Mouse (Mus musculus) hindbrain, postnatal 0 days (tissue): Measurements from ENCODE around the gene Wdr5. TPM values are rescaled to one million over a fixed set of nuclear protein-coding genes. Genes with fewer than 3 reads are reported as not detected.

Source experiments
- ATAC-seq: fragments of 200-750 bp; cut with Nextera tagmentation; 2 replicates; pipeline ENCODE4 v1.8.0; 2017; ENCODE audit warnings: mild to moderate bottlenecking, moderate TSS enrichment, moderate library complexity
- DNase-seq: peaks from one replicate; pipeline ENCODE4 v3.0.0-alpha.2; 2015; ENCODE audit warnings: low spot score
- H3K27ac ChIP-seq: fragments of 300-500 bp; sonication (generic); 2 replicates; pipeline ENCODE4 v1.5.1; 2014; ENCODE audit warnings: mild to moderate bottlenecking
- H3K27me3 ChIP-seq: fragments of 300-500 bp; sonication (generic); 2 replicates; pipeline ENCODE4 v1.6.1; 2014; ENCODE audit warnings: low read length, mixed read lengths; ENCODE audit not compliant: insufficient read depth
- H3K36me3 ChIP-seq: fragments of 300-500 bp; sonication (generic); 2 replicates; pipeline ENCODE4 v1.6.1; 2014; ENCODE audit warnings: low read length, mixed read lengths; ENCODE audit not compliant: insufficient read depth
- H3K4me1 ChIP-seq: fragments of 300-500 bp; sonication (generic); 2 replicates; pipeline ENCODE4 v1.6.1; 2014; ENCODE audit warnings: antibody characterized with exemption, low read length, mixed read lengths; ENCODE audit not compliant: insufficient read depth
- H3K4me2 ChIP-seq: fragments of 300-500 bp; sonication (generic); 2 replicates; pipeline ENCODE4 v1.6.1; 2014; ENCODE audit warnings: low read depth, mild to moderate bottlenecking, low read length, moderate library complexity, mixed read lengths
- H3K4me3 ChIP-seq: fragments of 300-500 bp; sonication (generic); 2 replicates; pipeline ENCODE4 v1.5.1; 2014; ENCODE audit warnings: low read length
- H3K9ac ChIP-seq: fragments of 300-500 bp; sonication (generic); replicated peaks from 2 replicates; pipeline ENCODE4 v1.6.1; 2014; ENCODE audit warnings: mild to moderate bottlenecking, low read length, moderate library complexity, mixed read lengths
- H3K9me3 ChIP-seq: fragments of 300-500 bp; sonication (generic); 2 replicates; pipeline ENCODE4 v1.6.1; 2016; ENCODE audit warnings: low read length, mixed read lengths
- CTCF ChIP-seq: IDR thresholded peaks from 2 replicates; pipeline ENCODE4 v1.5.1; 2016; ENCODE audit warnings: antibody characterized with exemption, control low read depth, low read depth
- WGBS: fragments of 180-500 bp; shearing (Covaris S2); extraction: QIAGEN DNeasy Blood & Tissue Kit; methylation state at CpG from one replicate; pipeline ENCODE4 v1.1.7; 2014; 5-methylcytosine and 5-hydroxymethylcytosine counted together
- polyA plus RNA-seq: library from polyadenylated mRNA; unstranded; fragments of >200 nt; fragmentation: Nextera tagmentation; extraction: Ambion mirVana; gene quantifications from 2 replicates; pipeline ENCODE4 v1.2.1, GENCODE M21; 2015
- total RNA-seq: library from RNA; depleted of rRNA; stranded (reverse); fragments of >200 nt; gene quantifications from 2 replicates; pipeline ENCODE4 v1.2.3, GENCODE M21; 2014

Wdr5 gene
- total and polyA plus RNA-seq, 2 experiments from 2014 or later: 35.1 to 51.9 TPM

GRCm38 (mm10) chr2:27547986-27548385, 33.0 kb downstream of the Wdr5 start:
- H3K9me3 ChIP-seq: no peaks in the 10 kb centered on the region
- H3K4me2 ChIP-seq: no peak overlapping the region
- H3K4me1 ChIP-seq: no peaks in the 10 kb centered on the region
- WGBS: 96% methylated on average over 2 of the region's 2 CpGs
- H3K27ac ChIP-seq: no peak overlapping the region
- H3K9ac ChIP-seq: no peak overlapping the region
- ATAC-seq (no peak), DNase-seq (no peak)
- H3K4me3 ChIP-seq: no peak overlapping the region
- H3K27me3 ChIP-seq: no peaks in the 10 kb centered on the region
- no peak for TF ChIP-seq CTCF
- H3K36me3 ChIP-seq: no peaks in the 10 kb centered on the region

- TF ChIP-seq CTCF: no peak
- H3K9ac ChIP-seq: no peak overlapping the region
- H3K27ac ChIP-seq: no peak overlapping the region
- 67% methylated on average over 1 of the region's 1 CpGs for WGBS
- H3K9me3 ChIP-seq: no peaks in the 10 kb centered on the region
- H3K27me3 ChIP-seq: no peaks in the 10 kb centered on the region
- DNase-seq: no peak
- no peak for ATAC-seq
- no peaks in the 10 kb centered on the region for H3K4me1 ChIP-seq
- no peak overlapping the region for H3K4me3 ChIP-seq
- H3K4me2 ChIP-seq: no peak overlapping the region
- H3K36me3 ChIP-seq: no peaks in the 10 kb centered on the region
Observed at GRCm38 (mm10) chr2:27548664-27549369, 33.9 kb downstream of the Wdr5 start.

- Histone ChIP-seq H3K4me3 (no peak overlapping the region), H3K4me2 (no peak overlapping the region), H3K9ac (no peak overlapping the region), H3K27ac (no peak overlapping the region), H3K4me1 (no peaks in the 10 kb centered on the region), H3K27me3 (no peaks in the 10 kb centered on the region), H3K9me3 (no peaks in the 10 kb centered on the region), H3K36me3 (no peaks in the 10 kb centered on the region)
- WGBS: 20% methylated on average over 7 of the region's 7 CpGs
- DNase-seq (peak; percentile 84), ATAC-seq (no peak)
- peak; percentile 98 for TF ChIP-seq CTCF
Observed at GRCm38 (mm10) chr2:27552620-27553287, 37.8 kb downstream of the Wdr5 start.

GRCm38 (mm10) chr2:27554308-27554707, 39.4 kb downstream of the Wdr5 start:
- Histone ChIP-seq H3K27me3 (no peaks in the 10 kb centered on the region), H3K9me3 (no peaks in the 10 kb centered on the region), H3K4me1 (no peaks in the 10 kb centered on the region), H3K36me3 (no peaks in the 10 kb centered on the region), H3K4me3 (no peak overlapping the region), H3K4me2 (no peak overlapping the region), H3K27ac (no peak overlapping the region), H3K9ac (no peak overlapping the region)
- ATAC-seq (no peak), DNase-seq (no peak)
- no peak for TF ChIP-seq CTCF
- WGBS: 81% methylated on average over 9 of the region's 9 CpGs

GRCm38 (mm10) chr2:27556921-27557320, 42.0 kb downstream of the Wdr5 start:
- Histone ChIP-seq H3K4me2 (no peak overlapping the region), H3K4me3 (no peak overlapping the region), H3K27me3 (no peaks in the 10 kb centered on the region), H3K36me3 (no peaks in the 10 kb centered on the region), H3K4me1 (no peaks in the 10 kb centered on the region), H3K9ac (no peak overlapping the region), H3K9me3 (no peaks in the 10 kb centered on the region), H3K27ac (no peak overlapping the region)
- DNase-seq (no peak), ATAC-seq (no peak)
- TF ChIP-seq CTCF: no peak
- WGBS: 87% methylated on average over 6 of the region's 6 CpGs

GRCm38 (mm10) chr2:27560708-27561123, 45.8 kb downstream of the Wdr5 start:
- Histone ChIP-seq H3K9ac (no peak overlapping the region), H3K4me1 (no peaks in the 10 kb centered on the region; the same call in 1 of the 2 replicates), H3K27ac (no peak overlapping the region), H3K36me3 (no peaks in the 10 kb centered on the region), H3K4me3 (no peak overlapping the region), H3K9me3 (no peaks in the 10 kb centered on the region), H3K27me3 (no peaks in the 10 kb centered on the region), H3K4me2 (no peak overlapping the region)
- DNase-seq (no peak), ATAC-seq (no peak)
- WGBS: 80% methylated on average over 7 of the region's 7 CpGs
- no peak for TF ChIP-seq CTCF

- H3K9me3 ChIP-seq: no peaks in the 10 kb centered on the region
- H3K27me3 ChIP-seq: no peaks in the 10 kb centered on the region
- H3K4me1 ChIP-seq: no peaks in the 10 kb centered on the region; the same call in 1 of the 2 replicates
- ATAC-seq (no peak), DNase-seq (no peak)
- no peak overlapping the region for H3K4me2 ChIP-seq
- H3K27ac ChIP-seq: no peak overlapping the region
- 70% methylated on average over 1 of the region's 1 CpGs for WGBS
- H3K4me3 ChIP-seq: no peak overlapping the region
- H3K36me3 ChIP-seq: no peaks in the 10 kb centered on the region
- no peak overlapping the region for H3K9ac ChIP-seq
- TF ChIP-seq CTCF: no peak
Observed at GRCm38 (mm10) chr2:27561159-27561558, 46.2 kb downstream of the Wdr5 start.
